Mouse (Mus musculus): Measurements from ENCODE around the gene Col9a3. TPM values are rescaled to one million over a fixed set of nuclear protein-coding genes. Genes with fewer than 3 reads are reported as not detected.

The Col9a3 gene
- polyA plus RNA-seq (2015; fragmentation: Nextera tagmentation; extraction: Ambion mirVana): 71.7 and 74.9 TPM in 2 replicates

- Histone ChIP-seq H3K27ac (peak within 1 kb of the TSS; percentile 55), H3K9ac (peak within 1 kb of the TSS; percentile 74), H3K4me2 (peak within 1 kb of the TSS; percentile 68), H3K36me3 (peaks cover 39% of the 10 kb centered on the region), H3K4me3 (peak within 1 kb of the TSS; percentile 41), H3K9me3 (no peaks in the 10 kb centered on the region), H3K4me1 (replicated peaks) (peaks cover 39% of the 10 kb centered on the region), H3K27me3 (peaks cover 43% of the 10 kb centered on the region)
- no peak for ATAC-seq (ENCODE audit: low FRiP score)
- 58% methylated on average over 4 of the region's 4 CpGs for WGBS
Observed at GRCm38 (mm10) chr2:180597490-180597889, at the start of gene Col9a3. Col9a3 (plus strand) TSS chr2:180597790.

GRCm38 (mm10) chr2:180552340-180552739 is 45.2 kb upstream of the Col9a3 start:
- no peak for ATAC-seq (ENCODE audit: low FRiP score)
- WGBS: 85% methylated on average over 3 of the region's 3 CpGs
- H3K4me3 ChIP-seq: no peak overlapping the region

GRCm38 (mm10) chr2:180555219-180555618 is 42.4 kb upstream of the Col9a3 start:
- H3K27ac ChIP-seq: no peak overlapping the region
- ATAC-seq (ENCODE audit: low FRiP score): no peak
- H3K4me3 ChIP-seq: no peak overlapping the region
- no peak overlapping the region for H3K9ac ChIP-seq
- H3K4me1 ChIP-seq (replicated peaks): no peaks in the 10 kb centered on the region
- H3K27me3 ChIP-seq: no peaks in the 10 kb centered on the region
- H3K4me2 ChIP-seq: no peak overlapping the region
- H3K9me3 ChIP-seq: no peaks in the 10 kb centered on the region
- WGBS: 53% methylated on average over 3 of the region's 3 CpGs
- no peaks in the 10 kb centered on the region for H3K36me3 ChIP-seq

More at GRCm38 (mm10) chr2:180552340-180552739, 45.2 kb upstream of the Col9a3 start:
- H3K27ac ChIP-seq: no peak overlapping the region
- H3K4me1 ChIP-seq (replicated peaks): peaks cover 10% of the 10 kb centered on the region
- H3K36me3 ChIP-seq: no peaks in the 10 kb centered on the region
- H3K4me2 ChIP-seq: no peak overlapping the region
- no peaks in the 10 kb centered on the region for H3K9me3 ChIP-seq
- no peak overlapping the region for H3K9ac ChIP-seq
- no peaks in the 10 kb centered on the region for H3K27me3 ChIP-seq

- no peak overlapping the region for H3K9ac ChIP-seq
- H3K9me3 ChIP-seq: no peaks in the 10 kb centered on the region
- WGBS: 91% methylated on average over 3 of the region's 3 CpGs
- H3K4me1 ChIP-seq (replicated peaks): no peaks in the 10 kb centered on the region
- H3K36me3 ChIP-seq: no peaks in the 10 kb centered on the region
- no peak overlapping the region for H3K27ac ChIP-seq
- no peak overlapping the region for H3K4me3 ChIP-seq
- peaks cover 4% of the 10 kb centered on the region; the same call in 1 of the 2 replicates for H3K27me3 ChIP-seq
- no peak for ATAC-seq (ENCODE audit: low FRiP score)
- H3K4me2 ChIP-seq: no peak overlapping the region
Observed at GRCm38 (mm10) chr2:180556470-180556869, 41.1 kb upstream of the Col9a3 start.

- ATAC-seq (ENCODE audit: low FRiP score): no peak
Observed at GRCm38 (mm10) chr2:180560245-180560644, 37.3 kb upstream of the Col9a3 start.

GRCm38 (mm10) chr2:180562146-180562545 is 35.4 kb upstream of the Col9a3 start:
- H3K9ac ChIP-seq: no peak overlapping the region
- no peaks in the 10 kb centered on the region for H3K36me3 ChIP-seq
- H3K9me3 ChIP-seq: no peaks in the 10 kb centered on the region
- H3K27me3 ChIP-seq: peaks cover 12% of the 10 kb centered on the region; the same call in 1 of the 2 replicates
- H3K4me2 ChIP-seq: no peak overlapping the region
- WGBS: 63% methylated on average over 5 of the region's 5 CpGs
- no peak overlapping the region for H3K4me3 ChIP-seq
- no peak overlapping the region for H3K27ac ChIP-seq
- peaks cover 17% of the 10 kb centered on the region for H3K4me1 ChIP-seq (replicated peaks)
- no peak for ATAC-seq (ENCODE audit: low FRiP score)

More at GRCm38 (mm10) chr2:180560245-180560644, 37.3 kb upstream of the Col9a3 start:
- H3K9me3 ChIP-seq: no peaks in the 10 kb centered on the region
- WGBS: 52% methylated on average over 5 of the region's 5 CpGs
- H3K27me3 ChIP-seq: peaks cover 9% of the 10 kb centered on the region; the same call in 1 of the 2 replicates
- H3K9ac ChIP-seq: no peak overlapping the region
- no peak overlapping the region for H3K27ac ChIP-seq
- no peak overlapping the region for H3K4me2 ChIP-seq
- H3K4me3 ChIP-seq: no peak overlapping the region
- no peaks in the 10 kb centered on the region for H3K36me3 ChIP-seq
- peaks cover 17% of the 10 kb centered on the region for H3K4me1 ChIP-seq (replicated peaks)

GRCm38 (mm10) chr2:180563296-180563695 is 34.3 kb upstream of the Col9a3 start:
- no peak overlapping the region for H3K4me2 ChIP-seq
- no peak overlapping the region for H3K27ac ChIP-seq
- 0 out of 2 replicates have a peak, but pooled peaks have one; percentile 32 for ATAC-seq (ENCODE audit: low FRiP score)
- no peaks in the 10 kb centered on the region for H3K36me3 ChIP-seq
- H3K4me1 ChIP-seq (replicated peaks): peaks cover 17% of the 10 kb centered on the region
- no peak overlapping the region for H3K4me3 ChIP-seq
- H3K9me3 ChIP-seq: no peaks in the 10 kb centered on the region
- WGBS: 48% methylated on average over 6 of the region's 6 CpGs
- peaks cover 15% of the 10 kb centered on the region for H3K27me3 ChIP-seq
- H3K9ac ChIP-seq: no peak overlapping the region

GRCm38 (mm10) chr2:180563841-180564240 is 33.7 kb upstream of the Col9a3 start:
- H3K4me2 ChIP-seq: no peak overlapping the region
- H3K36me3 ChIP-seq: no peaks in the 10 kb centered on the region
- peaks cover 19% of the 10 kb centered on the region for H3K4me1 ChIP-seq (replicated peaks)
- no peaks in the 10 kb centered on the region for H3K9me3 ChIP-seq
- 29% methylated on average over 5 of the region's 5 CpGs for WGBS
- 0 out of 2 replicates have a peak overlapping the region, but pooled peaks have one; percentile 30 for H3K27ac ChIP-seq
- H3K27me3 ChIP-seq: peaks cover 19% of the 10 kb centered on the region
- no peak overlapping the region for H3K9ac ChIP-seq
- no peak overlapping the region for H3K4me3 ChIP-seq
- ATAC-seq (ENCODE audit: low FRiP score): peak; percentile 69; the same call in 1 of the 2 replicates

- WGBS: 36% methylated on average over 13 of the region's 13 CpGs
Observed at GRCm38 (mm10) chr2:180566240-180566913, 31.2 kb upstream of the Col9a3 start.

GRCm38 (mm10) chr2:180569028-180569643 is 28.5 kb upstream of the Col9a3 start:
- WGBS: 51% methylated on average over 3 of the region's 3 CpGs
- no peak overlapping the region; the same call in 1 of the 2 replicates for H3K27ac ChIP-seq

More at GRCm38 (mm10) chr2:180566240-180566913, 31.2 kb upstream of the Col9a3 start:
- H3K27me3 ChIP-seq: peaks cover 16% of the 10 kb centered on the region
- ATAC-seq (ENCODE audit: low FRiP score): no peak
- peaks cover 29% of the 10 kb centered on the region for H3K4me1 ChIP-seq (replicated peaks)
- H3K4me2 ChIP-seq: no peak overlapping the region
- H3K27ac ChIP-seq: no peak overlapping the region
- H3K4me3 ChIP-seq: no peak overlapping the region
- H3K9ac ChIP-seq: no peak overlapping the region
- H3K36me3 ChIP-seq: no peaks in the 10 kb centered on the region
- H3K9me3 ChIP-seq: no peaks in the 10 kb centered on the region

GRCm38 (mm10) chr2:180576482-180576881 is 21.1 kb upstream of the Col9a3 start:
- Histone ChIP-seq H3K27me3 (peaks cover 26% of the 10 kb centered on the region), H3K9me3 (no peaks in the 10 kb centered on the region), H3K36me3 (no peaks in the 10 kb centered on the region), H3K4me1 (replicated peaks) (no peaks in the 10 kb centered on the region), H3K4me3 (no peak overlapping the region), H3K9ac (no peak overlapping the region), H3K27ac (no peak overlapping the region), H3K4me2 (no peak overlapping the region)
- WGBS: 24% methylated on average over 4 of the region's 4 CpGs
- ATAC-seq (ENCODE audit: low FRiP score): no peak

More at GRCm38 (mm10) chr2:180569028-180569643, 28.5 kb upstream of the Col9a3 start:
- Histone ChIP-seq H3K4me2 (no peak overlapping the region), H3K4me1 (replicated peaks) (peaks cover 15% of the 10 kb centered on the region), H3K9ac (no peak overlapping the region), H3K27me3 (peaks cover 13% of the 10 kb centered on the region; the same call in 1 of the 2 replicates), H3K36me3 (no peaks in the 10 kb centered on the region), H3K4me3 (no peak overlapping the region), H3K9me3 (no peaks in the 10 kb centered on the region)
- ATAC-seq (ENCODE audit: low FRiP score): no peak

- Histone ChIP-seq H3K4me1 (replicated peaks) (peaks cover 8% of the 10 kb centered on the region), H3K4me3 (no peak overlapping the region), H3K9ac (no peak overlapping the region), H3K9me3 (no peaks in the 10 kb centered on the region), H3K27me3 (peaks cover 23% of the 10 kb centered on the region), H3K27ac (no peak overlapping the region), H3K36me3 (no peaks in the 10 kb centered on the region), H3K4me2 (no peak overlapping the region)
- ATAC-seq (ENCODE audit: low FRiP score): no peak; the same call in 1 of the 2 replicates
- 11% methylated on average over 3 of the region's 3 CpGs for WGBS
Observed at GRCm38 (mm10) chr2:180578686-180579085, 18.9 kb upstream of the Col9a3 start.
